In genomic region chr7:91089211-91089930, GRCm38 (mm10) we compare ENCODE assay signal across 10 mouse cellular contexts.
DNase-seq lines count a peak whose midpoint lies in the region; ATAC-seq and TF ChIP-seq lines count a peak whose summit lies in the region.
"Had no signal": no experiment of that assay in that cellular context is flagged by ENCODE, and none has a peak within 500 bp of the region (broad histone marks: within the 10 kb centered on the region; RNA-seq: fewer than 3 reads in every experiment).

No protein-coding gene starts in this region.

- no peak for TF ChIP-seq CTCF in hindbrain, postnatal 0 days (IDR thresholded peaks at IDR 0.05; ENCODE audit: low read depth)

- peaks cover 4% of the 10 kb centered on the region; the same call in 1 of the 2 replicates for H3K4me1 ChIP-seq in hindbrain, postnatal 0 days (ENCODE audit: insufficient read depth, low read length)
- H3K4me1 ChIP-seq in hindbrain, embryonic 11.5 days (replicated peaks; ENCODE audit: control insufficient read depth, insufficient read depth, low read length), result 0 out of 2 replicates have a peak, but pooled peaks cover 2% of the 10 kb centered on the region

- H3K9ac ChIP-seq in hindbrain, postnatal 0 days (replicated peaks; ENCODE audit: low read length), result 0 out of 2 replicates have a peak overlapping the region, but pooled peaks have one; percentile 13
- H3K9ac ChIP-seq in hindbrain, embryonic 11.5 days (ENCODE audit: low read depth, low read length), result no peak overlapping the region
- H3K9ac ChIP-seq: liver, embryonic 14.5 days had no signal

- H3K4me2 ChIP-seq in hindbrain, postnatal 0 days (ENCODE audit: low read depth, low read length), result peak overlapping the region; percentile 82
- no peak overlapping the region for H3K4me2 ChIP-seq in hindbrain, embryonic 11.5 days (replicated peaks; ENCODE audit: low read depth, low read length)

- peak; percentile 17 for DNase-seq in hindbrain, postnatal 0 days (ENCODE audit: low spot score)
- no peak for DNase-seq in hindbrain, embryonic 11.5 days (ENCODE audit: low spot score)
- DNase-seq in frontal cortex, adult 2 months (ENCODE audit: extremely low spot score in 1 of 2, low spot score in 1 of 2), result peak; percentile 57 to 72
- DNase-seq in left cerebral cortex, adult 8-10 months (ENCODE audit: low spot score in 2 of 2), result peak; percentile 49
- peak; percentile 42 for DNase-seq in right cerebral cortex, postnatal 25 days
- DNase-seq in cerebellum, adult 9-11 months, result no peak
- no peak for DNase-seq in gastrocnemius, postnatal 4 days (ENCODE audit: low spot score in 2 of 2)
- DNase-seq: gastrocnemius, postnatal 25 days; thymus, adult 18-20 months had no signal

- H3K36me3 ChIP-seq in hindbrain, postnatal 0 days (ENCODE audit: insufficient read depth, low read length), result no peaks in the 10 kb centered on the region
- H3K36me3 ChIP-seq in hindbrain, embryonic 11.5 days (ENCODE audit: control insufficient read depth, insufficient read depth, low read length), result no peaks in the 10 kb centered on the region

- H3K27ac ChIP-seq in hindbrain, postnatal 0 days, result no peak overlapping the region; the same call in 1 of the 2 replicates
- H3K27ac ChIP-seq in hindbrain, embryonic 11.5 days (ENCODE audit: low read depth, low read length), result no peak overlapping the region
- H3K27ac ChIP-seq: liver, embryonic 14.5 days had no signal

- no peaks in the 10 kb centered on the region for H3K9me3 ChIP-seq in hindbrain, postnatal 0 days (ENCODE audit: low read length)
- no peaks in the 10 kb centered on the region for H3K9me3 ChIP-seq in hindbrain, embryonic 11.5 days (ENCODE audit: control insufficient read depth, low read length)

- 24% methylated on average over 6 of the region's 6 CpGs for WGBS in hindbrain, postnatal 0 days
- WGBS in hindbrain, embryonic 11.5 days, result 42% methylated on average over 6 of the region's 6 CpGs

- H3K4me3 ChIP-seq in hindbrain, postnatal 0 days (ENCODE audit: low read length), result no peak overlapping the region
- no peak overlapping the region for H3K4me3 ChIP-seq in hindbrain, embryonic 11.5 days (ENCODE audit: low read depth, low read length)

- no peaks in the 10 kb centered on the region for H3K27me3 ChIP-seq in hindbrain, postnatal 0 days (ENCODE audit: insufficient read depth, low read length)
- H3K27me3 ChIP-seq in hindbrain, embryonic 11.5 days (ENCODE audit: control insufficient read depth, insufficient read depth, low read length), result no peaks in the 10 kb centered on the region

- ATAC-seq in hindbrain, postnatal 0 days, result no peak
- no peak for ATAC-seq in hindbrain, embryonic 11.5 days (ENCODE audit: low FRiP score)

Comparison
In these comparisons a context has a peak if more than half of its experiments do, and no peak if none do; other contexts are left out.
1. DNase-seq: peak in hindbrain, postnatal 0 days (single experiment), frontal cortex, adult 2 months (2 of 2), left cerebral cortex, adult 8-10 months (2 of 2) and right cerebral cortex, postnatal 25 days (single experiment); none in hindbrain, embryonic 11.5 days (single experiment), cerebellum, adult 9-11 months (single experiment) and gastrocnemius, postnatal 4 days (0 of 2).